Mouse (Mus musculus): ENCODE measurements around the gene Tmem262. TPM values are rescaled to one million over a fixed set of nuclear protein-coding genes. Genes with fewer than 3 reads are reported as not detected.

The Tmem262 gene
- total and polyA plus RNA-seq, 3 experiments = 0.18 TPM; not detected in 2

DNA sequence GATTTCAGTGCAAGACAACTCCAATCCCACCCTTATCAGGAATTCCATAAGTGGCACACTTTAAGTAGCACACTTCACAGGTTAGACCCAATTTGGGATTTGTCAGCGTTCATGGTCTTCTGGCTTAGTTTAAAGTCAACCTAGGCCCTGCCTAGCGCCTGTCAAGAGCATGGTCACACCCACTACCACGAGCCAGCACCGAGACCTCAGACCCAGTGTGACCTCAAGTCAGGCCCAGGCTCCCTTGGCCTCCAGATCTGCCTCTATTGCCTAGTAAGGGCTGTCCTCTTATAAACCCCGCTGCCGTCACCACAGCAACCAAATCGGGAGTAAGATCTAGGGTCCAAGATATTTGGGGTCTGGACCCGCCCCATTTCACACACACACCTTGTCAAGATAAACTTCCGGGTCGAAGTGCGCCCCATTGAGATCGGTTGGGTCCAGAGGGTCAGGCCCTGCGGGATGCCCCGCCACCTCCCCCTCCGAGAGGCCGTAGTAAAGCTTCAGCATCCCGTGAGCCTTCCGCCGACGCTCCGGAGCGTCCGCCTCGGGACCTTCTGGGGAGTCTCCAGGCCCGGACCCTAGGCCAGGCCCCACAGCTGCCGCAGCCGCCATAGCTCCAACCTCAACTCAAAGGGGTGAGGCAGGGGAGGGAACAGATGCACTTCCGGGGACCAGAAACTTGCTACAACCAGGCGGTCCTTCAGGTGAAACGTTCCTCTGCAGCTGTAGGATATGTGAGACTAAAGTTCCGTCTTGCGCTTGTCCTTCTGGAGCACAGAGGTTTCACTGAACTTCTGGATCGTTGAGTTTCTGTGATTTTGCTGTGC is 3.1 kb upstream of the Tmem262 start, which contains the start of gene Vps51:
Gene Vps51 (minus strand): TSS at position 668 of the 830 bp plus-strand sequence.
- Histone ChIP-seq H3K4me1 (ENCODE audit: control insufficient read depth in 1 of 2, insufficient read depth in 2 of 2, low read length in 2 of 2) (peaks cover 0 to 7% of the 10 kb centered on the region in 2 experiments; a peak in 2 of 4 replicates), H3K9ac (ENCODE audit: control insufficient read depth, low read depth, low read length, poor library complexity, severe bottlenecking) (peak within 1 kb of the TSS; percentile 88), H3K79me2 (ENCODE audit: control insufficient read depth, insufficient read depth, low read length, poor library complexity) (peaks cover 12% of the 10 kb centered on the region), H3K36me3 (ENCODE audit: control insufficient read depth in 1 of 2, insufficient read depth in 2 of 2, low read length in 2 of 2) (peaks cover 0 to 4% of the 10 kb centered on the region in 2 experiments; a peak in 1 of 4 replicates), H3K4me3 (ENCODE audit: control insufficient read depth in 1 of 2, insufficient read depth in 1 of 2, low read depth in 2 of 2, low read length in 2 of 2) (peak within 1 kb of the TSS; percentile 79 to 89), H3K9me3 (replicated peaks; ENCODE audit: insufficient read depth, low read length) (no peaks in the 10 kb centered on the region), H3K27ac (ENCODE audit: control insufficient read depth, low read depth, low read length) (peak within 1 kb of the TSS; percentile 72), H3K27me3 (ENCODE audit: control insufficient read depth in 1 of 2, insufficient read depth in 2 of 2, low read length in 2 of 2) (no peaks in the 10 kb centered on the region)
- DNase-seq (ENCODE audit: low read depth, low spot score) = peak; percentile 97
- TF ChIP-seq ZNF384 (IDR thresholded peaks at IDR 0.05; ENCODE audit: low read depth, low read length) = peak; percentile 60; the same call in 1 of the 2 replicates
- TF ChIP-seq ZC3H11A (IDR thresholded peaks at IDR 0.05; ENCODE audit: low read depth, low read length) = 0 out of 2 replicates have a peak, but pooled peaks have one; percentile 2
- peak; percentile 67; the same call in 1 of the 2 replicates for TF ChIP-seq MAX (IDR thresholded peaks at IDR 0.05; ENCODE audit: low read length)
- no peak for TF ChIP-seq GABPA (IDR thresholded peaks at IDR 0.05; ENCODE audit: low read depth, low read length)
- TF ChIP-seq E2F4 (IDR thresholded peaks at IDR 0.05; ENCODE audit: borderline replicate concordance, low read depth, low read length) = peak; percentile 67; the same call in 1 of the 2 replicates
- TF ChIP-seq SIN3A (IDR thresholded peaks at IDR 0.05; ENCODE audit: low read length) = peak; percentile 96
- peak; percentile 78 for TF ChIP-seq TCF12 (IDR thresholded peaks at IDR 0.05; ENCODE audit: low read depth, low read length)
- TF ChIP-seq ETS1 (IDR thresholded peaks at IDR 0.05; ENCODE audit: low read depth, low read length) = peak; percentile 68
- TF ChIP-seq TBP (IDR thresholded peaks at IDR 0.05; ENCODE audit: low read depth, low read length) = peak; percentile 89
- TF ChIP-seq NELFE (IDR thresholded peaks at IDR 0.05; ENCODE audit: low read depth, low read length) = peak; percentile 73
- no peak for TF ChIP-seq USF2 (IDR thresholded peaks at IDR 0.05; ENCODE audit: borderline replicate concordance in 1 of 2, insufficient read depth in 1 of 2, low read depth in 1 of 2, low read length in 2 of 2)
- TF ChIP-seq ZKSCAN1 (IDR thresholded peaks at IDR 0.05; ENCODE audit: low read depth, low read length) = no peak
- peak; percentile 23; the same call in 1 of the 2 replicates for TF ChIP-seq ZMIZ1 (IDR thresholded peaks at IDR 0.05; ENCODE audit: low read depth, low read length)
- no peak for TF ChIP-seq POLR2AphosphoS5 (IDR thresholded peaks at IDR 0.05; ENCODE audit: borderline replicate concordance, low read depth, low read length)
- no peak; the same call in 1 of the 2 replicates for TF ChIP-seq SMC3 (IDR thresholded peaks at IDR 0.05; ENCODE audit: low read depth, low read length)
- TF ChIP-seq CHD2 (IDR thresholded peaks at IDR 0.05; ENCODE audit: low read length) = peak; percentile 50; the same call in 1 of the 2 replicates
- TF ChIP-seq POLR2AphosphoS2 (IDR thresholded peaks at IDR 0.05; ENCODE audit: low read length) = peak; percentile 70; the same call in 1 of the 2 replicates
- TF ChIP-seq RCOR1 (IDR thresholded peaks at IDR 0.05; ENCODE audit: low read depth, low read length) = peak; percentile 52; the same call in 1 of the 2 replicates
- peak; percentile 17; the same call in 1 of the 2 replicates for TF ChIP-seq GATA1 (IDR thresholded peaks at IDR 0.05; ENCODE audit: low read depth, low read length)
- peak; percentile 81 for TF ChIP-seq MYC (IDR thresholded peaks at IDR 0.05; ENCODE audit: low read depth, low read length)
- no peak; a peak in 1 of 6 replicates for TF ChIP-seq CTCF (IDR thresholded peaks at IDR 0.05 in 2 of 3, conservative IDR thresholded peaks at IDR 0.05 in 1 of 3; ENCODE audit: control insufficient read depth in 1 of 3, insufficient read depth in 1 of 3, low read depth in 2 of 3, low read length in 3 of 3, poor library complexity in 1 of 3, severe bottlenecking in 1 of 3)
- TF ChIP-seq JUND (IDR thresholded peaks at IDR 0.05; ENCODE audit: low read depth, low read length) = peak; percentile 12; the same call in 1 of the 2 replicates
- TF ChIP-seq TAL1 (IDR thresholded peaks at IDR 0.05; ENCODE audit: low read length) = no peak
- TF ChIP-seq MYB (IDR thresholded peaks at IDR 0.05; ENCODE audit: low read depth, low read length) = no peak
- no peak for TF ChIP-seq MAFK (IDR thresholded peaks at IDR 0.05; ENCODE audit: borderline replicate concordance, low read depth, low read length)
- peak; percentile 33; the same call in 1 of the 2 replicates for TF ChIP-seq USF1 (IDR thresholded peaks at IDR 0.05; ENCODE audit: low read depth, low read length)
- TF ChIP-seq RAD21 (IDR thresholded peaks at IDR 0.05; ENCODE audit: low read depth, low read length) = no peak
- TF ChIP-seq UBTF (IDR thresholded peaks at IDR 0.05; ENCODE audit: borderline replicate concordance, insufficient read depth, low read depth, low read length) = 0 out of 2 replicates have a peak, but pooled peaks have one; percentile 63
- peak in 1 of 2 experiments; percentile 41; a peak in 1 of 4 replicates for TF ChIP-seq EP300 (IDR thresholded peaks at IDR 0.05; ENCODE audit: low read depth in 1 of 2, low read length in 2 of 2)
- TF ChIP-seq ELF1 (IDR thresholded peaks at IDR 0.05; ENCODE audit: low read depth, low read length) = peak; percentile 89
- TF ChIP-seq MXI1 (IDR thresholded peaks at IDR 0.05; ENCODE audit: low read depth, low read length) = peak; percentile 94
- TF ChIP-seq HCFC1 (IDR thresholded peaks at IDR 0.05; ENCODE audit: low read depth, low read length) = peak; percentile 93
- TF ChIP-seq NRF1 (IDR thresholded peaks at IDR 0.05; ENCODE audit: insufficient read depth, low read depth, low read length, poor library complexity, severe bottlenecking) = no peak
- peak; percentile 83 for TF ChIP-seq KAT2A (conservative IDR thresholded peaks at IDR 0.05; ENCODE audit: low read depth, low read length)
- TF ChIP-seq MAZ (IDR thresholded peaks at IDR 0.05; ENCODE audit: low read depth, low read length) = peak; percentile 92

All from MEL (cell line).